Mouse (Mus musculus) embryonic facial prominence, embryonic 13.5 days (tissue): ENCODE data around the gene Foxl1. TPM values are rescaled to one million over a fixed set of nuclear protein-coding genes. Genes with fewer than 3 reads are reported as not detected.

ENCODE experiments used
- ATAC-seq: fragments of 200-750 bp; cut with Nextera tagmentation; 2 replicates; pipeline ENCODE4 v1.8.0; 2017; ENCODE audit warnings: low read depth; ENCODE audit not compliant: insufficient number of reproducible peaks, insufficient read depth, low FRiP score, low TSS enrichment
- H3K27ac ChIP-seq: fragments of 300-500 bp; sonication (generic); 2 replicates; pipeline ENCODE4 v1.5.1; 2015; ENCODE audit warnings: moderate library complexity, mild to moderate bottlenecking, inconsistent platforms
- H3K27me3 ChIP-seq: fragments of 300-500 bp; sonication (generic); 2 replicates; pipeline ENCODE4 v1.6.1; 2015; ENCODE audit warnings: mild to moderate bottlenecking, inconsistent platforms
- H3K36me3 ChIP-seq: fragments of 300-500 bp; sonication (generic); 2 replicates; pipeline ENCODE4 v1.6.1; 2015; ENCODE audit warnings: mild to moderate bottlenecking, inconsistent platforms
- H3K4me1 ChIP-seq: fragments of 300-500 bp; sonication (generic); 2 replicates; pipeline ENCODE4 v1.6.1; 2015; ENCODE audit warnings: inconsistent platforms
- H3K4me2 ChIP-seq: fragments of 300-500 bp; sonication (generic); 2 replicates; pipeline ENCODE4 v1.6.1; 2015; ENCODE audit warnings: moderate library complexity, mild to moderate bottlenecking, inconsistent platforms
- H3K4me3 ChIP-seq: fragments of 300-500 bp; sonication (generic); 2 replicates; pipeline ENCODE4 v1.5.1; 2015; ENCODE audit warnings: mild to moderate bottlenecking, inconsistent platforms
- H3K9ac ChIP-seq: fragments of 300-500 bp; sonication (generic); 2 replicates; pipeline ENCODE4 v1.6.1; 2015; ENCODE audit warnings: mild to moderate bottlenecking, inconsistent platforms
- H3K9me3 ChIP-seq: fragments of 300-500 bp; sonication (generic); 2 replicates; pipeline ENCODE4 v1.6.1; 2016; ENCODE audit warnings: inconsistent platforms
- WGBS: fragments of 180-500 bp; shearing (Covaris S2); methylation state at CpG from one replicate; pipeline ENCODE4 v1.1.7; 2015; ENCODE audit warnings: mixed read lengths; 5-methylcytosine and 5-hydroxymethylcytosine counted together
- polyA plus RNA-seq: library from polyadenylated mRNA; unstranded; fragments of >200 nt; fragmentation: Nextera tagmentation; extraction: Ambion mirVana; gene quantifications from 2 replicates; pipeline ENCODE4 v1.2.1, GENCODE M21; 2015

The Foxl1 gene
- polyA plus RNA-seq: 0.28 and 0.34 TPM in 2 replicates

GRCm38 (mm10) chr8:121127756-121128375 lies at the start of gene Foxl1:
Gene Foxl1, plus strand, starts transcription at chr8:121127940.
- H3K4me1 ChIP-seq: peaks cover 36% of the 10 kb centered on the region
- no peaks in the 10 kb centered on the region for H3K36me3 ChIP-seq
- peak within 1 kb of the TSS; percentile 31 for H3K4me3 ChIP-seq
- WGBS: 4% methylated on average over 43 of the region's 43 CpGs
- no peak within 1 kb of the TSS for H3K27ac ChIP-seq
- H3K27me3 ChIP-seq: peaks cover 99% of the 10 kb centered on the region
- no peaks in the 10 kb centered on the region for H3K9me3 ChIP-seq
- no peak for ATAC-seq
- H3K9ac ChIP-seq: peak within 1 kb of the TSS; percentile 38; the same call in 1 of the 2 replicates
- H3K4me2 ChIP-seq: peak within 1 kb of the TSS; percentile 43

- no peaks in the 10 kb centered on the region for H3K9me3 ChIP-seq
- H3K4me1 ChIP-seq: peaks cover 34% of the 10 kb centered on the region
- H3K4me2 ChIP-seq: no peak overlapping the region
- peaks cover 100% of the 10 kb centered on the region for H3K27me3 ChIP-seq
- H3K27ac ChIP-seq: no peak overlapping the region
- H3K9ac ChIP-seq: no peak overlapping the region
- no peak for ATAC-seq
- WGBS: 4% methylated on average over 14 of the region's 14 CpGs
- H3K36me3 ChIP-seq: no peaks in the 10 kb centered on the region
- H3K4me3 ChIP-seq: no peak overlapping the region
These were observed 49.0 kb upstream of the Foxl1 start for GRCm38 (mm10) chr8:121078721-121079120.

- peaks cover 32% of the 10 kb centered on the region for H3K4me1 ChIP-seq
- no peak for ATAC-seq
- H3K36me3 ChIP-seq: no peaks in the 10 kb centered on the region
- no peak overlapping the region for H3K27ac ChIP-seq
- H3K9me3 ChIP-seq: no peaks in the 10 kb centered on the region
- H3K9ac ChIP-seq: no peak overlapping the region
- no peak overlapping the region for H3K4me2 ChIP-seq
- no peak overlapping the region for H3K4me3 ChIP-seq
- WGBS: 6% methylated on average over 7 of the region's 7 CpGs
- H3K27me3 ChIP-seq: peaks cover 100% of the 10 kb centered on the region
These were observed 48.5 kb upstream of the Foxl1 start for GRCm38 (mm10) chr8:121079201-121079600.

GRCm38 (mm10) chr8:121079944-121080343 lies 47.8 kb upstream of the Foxl1 start:
- peak overlapping the region; percentile 92; the same call in 1 of the 2 replicates for H3K4me2 ChIP-seq
- H3K27me3 ChIP-seq: peaks cover 100% of the 10 kb centered on the region
- WGBS: 5% methylated on average over 12 of the region's 12 CpGs
- H3K36me3 ChIP-seq: no peaks in the 10 kb centered on the region
- no peak overlapping the region for H3K4me3 ChIP-seq
- no peak for ATAC-seq
- no peak overlapping the region for H3K27ac ChIP-seq
- peak overlapping the region; percentile 58; the same call in 1 of the 2 replicates for H3K9ac ChIP-seq
- peaks cover 37% of the 10 kb centered on the region for H3K4me1 ChIP-seq
- no peaks in the 10 kb centered on the region for H3K9me3 ChIP-seq

- H3K27me3 ChIP-seq: peaks cover 100% of the 10 kb centered on the region
- WGBS: under 1% methylated on average over 49 of the region's 49 CpGs
- H3K4me1 ChIP-seq: peaks cover 38% of the 10 kb centered on the region
- no peaks in the 10 kb centered on the region for H3K36me3 ChIP-seq
- no peaks in the 10 kb centered on the region for H3K9me3 ChIP-seq
- H3K4me2 ChIP-seq: peak overlapping the region; percentile 92
- no peak for ATAC-seq
- H3K27ac ChIP-seq: no peak overlapping the region
- H3K4me3 ChIP-seq: peak overlapping the region; percentile 31
- peak overlapping the region; percentile 58; the same call in 1 of the 2 replicates for H3K9ac ChIP-seq
These were observed 47.2 kb upstream of the Foxl1 start for GRCm38 (mm10) chr8:121080361-121081090.

- Histone ChIP-seq H3K4me2 (peak overlapping the region; percentile 92), H3K27ac (no peak overlapping the region), H3K4me1 (peaks cover 38% of the 10 kb centered on the region), H3K27me3 (peaks cover 100% of the 10 kb centered on the region), H3K36me3 (no peaks in the 10 kb centered on the region), H3K4me3 (peak overlapping the region; percentile 56), H3K9ac (peak overlapping the region; percentile 71; the same call in 1 of the 2 replicates), H3K9me3 (no peaks in the 10 kb centered on the region)
- ATAC-seq: no peak
- WGBS: 3% methylated on average over 7 of the region's 7 CpGs
These were observed 46.3 kb upstream of the Foxl1 start for GRCm38 (mm10) chr8:121081398-121081797.

GRCm38 (mm10) chr8:121082218-121083092 lies 45.3 kb upstream of the Foxl1 start:
- Histone ChIP-seq H3K27me3 (peaks cover 100% of the 10 kb centered on the region), H3K9me3 (no peaks in the 10 kb centered on the region), H3K36me3 (no peaks in the 10 kb centered on the region), H3K4me3 (peak overlapping the region; percentile 56), H3K4me1 (peaks cover 38% of the 10 kb centered on the region), H3K27ac (peak overlapping the region; percentile 83), H3K4me2 (peak overlapping the region; percentile 92), H3K9ac (peak overlapping the region; percentile 71)
- ATAC-seq: no peak
- 1% methylated on average over 57 of the region's 57 CpGs for WGBS

- H3K36me3 ChIP-seq: no peaks in the 10 kb centered on the region
- H3K27ac ChIP-seq: peak overlapping the region; percentile 83
- H3K4me1 ChIP-seq: peaks cover 38% of the 10 kb centered on the region
- under 1% methylated on average over 89 of the region's 89 CpGs for WGBS
- H3K4me3 ChIP-seq: peak overlapping the region; percentile 56
- H3K9ac ChIP-seq: peak overlapping the region; percentile 71
- H3K4me2 ChIP-seq: peak overlapping the region; percentile 92
- ATAC-seq: peak; percentile 12; the same call in 1 of the 2 replicates
- H3K27me3 ChIP-seq: peaks cover 100% of the 10 kb centered on the region
- no peaks in the 10 kb centered on the region for H3K9me3 ChIP-seq
These were observed 44.4 kb upstream of the Foxl1 start for GRCm38 (mm10) chr8:121083093-121083935.

GRCm38 (mm10) chr8:121083936-121084209 lies 43.9 kb upstream of the Foxl1 start:
- peak overlapping the region; percentile 83 for H3K27ac ChIP-seq
- peak overlapping the region; percentile 71 for H3K9ac ChIP-seq

GRCm38 (mm10) chr8:121084210-121084951 lies 43.4 kb upstream of the Foxl1 start, which contains the start of gene Foxf1:
Gene Foxf1, plus strand, starts transcription at chr8:121084386.
- peak within 1 kb of the TSS; percentile 71 for H3K9ac ChIP-seq
- peak within 1 kb of the TSS; percentile 92 for H3K4me2 ChIP-seq
- H3K4me3 ChIP-seq: peak within 1 kb of the TSS; percentile 56
- H3K9me3 ChIP-seq: no peaks in the 10 kb centered on the region
- H3K27me3 ChIP-seq: peaks cover 100% of the 10 kb centered on the region
- ATAC-seq: no peak
- H3K4me1 ChIP-seq: peaks cover 41% of the 10 kb centered on the region
- no peaks in the 10 kb centered on the region for H3K36me3 ChIP-seq
- H3K27ac ChIP-seq: peak within 1 kb of the TSS; percentile 83
- WGBS: under 1% methylated on average over 70 of the region's 83 CpGs

More at GRCm38 (mm10) chr8:121083936-121084209, 43.9 kb upstream of the Foxl1 start:
- Histone ChIP-seq H3K9me3 (no peaks in the 10 kb centered on the region), H3K27me3 (peaks cover 100% of the 10 kb centered on the region), H3K36me3 (no peaks in the 10 kb centered on the region), H3K4me2 (peak overlapping the region; percentile 92), H3K4me3 (peak overlapping the region; percentile 56), H3K4me1 (peaks cover 38% of the 10 kb centered on the region)
- WGBS: under 1% methylated on average over 16 of the region's 27 CpGs
- no peak for ATAC-seq
